Mouse (Mus musculus): ENCODE measurements around the gene Klhl23.
A peak's percentile ranks its signal among the peaks of the same experiment; 100 is the strongest.

- TF ChIP-seq CTCF (IDR thresholded peaks at IDR 0.05; ENCODE audit: insufficient read depth, low read length) (peak; percentile 15; the same call in 1 of the 2 replicates), POLR2A (IDR thresholded peaks at IDR 0.05; ENCODE audit: borderline replicate concordance, extremely low read depth, low read depth, low read length) (no peak)
These were observed 16.3 kb downstream of the Klhl23 start for GRCm38 (mm10) chr2:69837996-69838395.
